Mouse (Mus musculus): ENCODE data around the gene Tspan15. TPM values are rescaled to one million over a fixed set of nuclear protein-coding genes. Genes with fewer than 3 reads are reported as not detected.

The Tspan15 gene
- polyA plus RNA-seq, 1 experiment, result 1.9 TPM

DNA sequence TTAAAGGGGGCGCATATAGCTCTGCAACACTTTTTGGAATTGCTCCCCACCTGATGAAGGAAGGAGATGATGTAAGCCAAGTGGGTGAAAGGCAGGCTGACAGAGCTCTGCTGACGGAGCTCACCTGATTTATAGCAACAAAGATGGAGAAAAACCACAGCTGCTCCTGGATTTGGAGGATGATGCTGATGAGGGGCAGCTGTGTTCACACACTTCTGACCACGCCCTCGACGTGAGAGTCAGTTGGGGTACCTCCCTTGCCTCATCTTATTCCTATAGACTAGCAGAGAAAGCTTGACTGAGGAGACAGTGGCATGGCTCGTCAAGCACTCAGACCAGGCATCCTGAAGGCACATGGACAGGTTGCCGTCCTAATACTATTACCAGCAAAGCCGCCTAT lies 87.2 kb downstream of the Tspan15 start, which contains the start of gene Fam241b:
Fam241b (minus strand) TSS at position 101 of the 400 bp plus-strand sequence.
- no peak within 1 kb of the TSS for H3K4me3 ChIP-seq (ENCODE audit: insufficient read depth, low read length)
- no peaks in the 10 kb centered on the region for H3K4me1 ChIP-seq (ENCODE audit: control insufficient read depth, insufficient read depth, low read length)
- TF ChIP-seq CTCF (IDR thresholded peaks at IDR 0.05; ENCODE audit: borderline replicate concordance, insufficient read depth, low read length), result no peak
- TF ChIP-seq POLR2A (IDR thresholded peaks at IDR 0.05; ENCODE audit: low read depth, low read length), result no peak
- H3K27ac ChIP-seq (ENCODE audit: insufficient read depth, low read length), result no peak within 1 kb of the TSS

DNA sequence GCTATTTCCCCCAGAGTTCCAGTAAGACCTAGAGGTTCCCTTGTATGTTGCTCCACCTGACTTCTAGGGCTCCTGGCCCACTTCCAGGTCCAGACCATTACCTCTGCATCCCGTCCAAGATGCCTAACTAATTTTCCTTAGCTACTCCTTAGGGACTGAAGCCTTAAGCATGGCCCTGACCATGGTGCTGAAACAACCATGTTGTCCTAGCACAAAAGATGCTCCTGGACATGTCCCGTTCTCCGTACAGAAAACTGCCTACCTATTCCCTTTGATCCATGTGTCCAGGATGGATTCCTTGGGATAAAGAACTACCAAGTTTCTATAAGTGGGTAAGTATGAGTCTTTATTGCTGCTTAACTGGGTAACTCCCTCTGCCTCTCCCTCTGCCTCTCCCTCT lies 93.0 kb downstream of the Tspan15 start:
- Histone ChIP-seq H3K27ac (ENCODE audit: insufficient read depth, low read length) (no peak overlapping the region), H3K4me1 (ENCODE audit: control insufficient read depth, insufficient read depth, low read length) (no peaks in the 10 kb centered on the region), H3K4me3 (ENCODE audit: insufficient read depth, low read length) (no peak overlapping the region)
- no peak for TF ChIP-seq POLR2A (IDR thresholded peaks at IDR 0.05; ENCODE audit: low read depth, low read length)
- no peak for TF ChIP-seq CTCF (IDR thresholded peaks at IDR 0.05; ENCODE audit: borderline replicate concordance, insufficient read depth, low read length)

DNA sequence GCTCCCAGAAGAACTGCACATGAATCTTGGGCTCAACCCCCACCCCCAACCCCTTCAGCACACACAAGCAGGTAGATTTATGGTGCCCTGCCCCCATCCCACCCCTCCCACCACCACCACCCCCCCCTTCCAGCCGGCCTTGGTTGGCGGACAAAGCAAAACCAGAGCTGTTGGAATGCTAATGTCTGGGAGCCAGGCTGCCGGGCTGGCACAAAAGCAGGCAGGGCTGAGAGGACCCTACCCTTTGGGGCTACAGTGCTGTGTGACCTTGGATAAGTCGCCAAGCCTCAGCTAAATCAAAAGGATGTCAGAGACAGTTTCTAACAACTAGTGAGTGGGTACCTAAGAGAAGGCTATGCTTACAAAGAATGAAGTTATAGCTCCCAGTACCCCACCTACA lies 93.9 kb downstream of the Tspan15 start:
- TF ChIP-seq POLR2A (IDR thresholded peaks at IDR 0.05; ENCODE audit: low read depth, low read length), result no peak
- no peak for TF ChIP-seq CTCF (IDR thresholded peaks at IDR 0.05; ENCODE audit: borderline replicate concordance, insufficient read depth, low read length)
- Histone ChIP-seq H3K4me1 (ENCODE audit: control insufficient read depth, insufficient read depth, low read length) (no peaks in the 10 kb centered on the region), H3K4me3 (ENCODE audit: insufficient read depth, low read length) (no peak overlapping the region), H3K27ac (ENCODE audit: insufficient read depth, low read length) (no peak overlapping the region)

DNA sequence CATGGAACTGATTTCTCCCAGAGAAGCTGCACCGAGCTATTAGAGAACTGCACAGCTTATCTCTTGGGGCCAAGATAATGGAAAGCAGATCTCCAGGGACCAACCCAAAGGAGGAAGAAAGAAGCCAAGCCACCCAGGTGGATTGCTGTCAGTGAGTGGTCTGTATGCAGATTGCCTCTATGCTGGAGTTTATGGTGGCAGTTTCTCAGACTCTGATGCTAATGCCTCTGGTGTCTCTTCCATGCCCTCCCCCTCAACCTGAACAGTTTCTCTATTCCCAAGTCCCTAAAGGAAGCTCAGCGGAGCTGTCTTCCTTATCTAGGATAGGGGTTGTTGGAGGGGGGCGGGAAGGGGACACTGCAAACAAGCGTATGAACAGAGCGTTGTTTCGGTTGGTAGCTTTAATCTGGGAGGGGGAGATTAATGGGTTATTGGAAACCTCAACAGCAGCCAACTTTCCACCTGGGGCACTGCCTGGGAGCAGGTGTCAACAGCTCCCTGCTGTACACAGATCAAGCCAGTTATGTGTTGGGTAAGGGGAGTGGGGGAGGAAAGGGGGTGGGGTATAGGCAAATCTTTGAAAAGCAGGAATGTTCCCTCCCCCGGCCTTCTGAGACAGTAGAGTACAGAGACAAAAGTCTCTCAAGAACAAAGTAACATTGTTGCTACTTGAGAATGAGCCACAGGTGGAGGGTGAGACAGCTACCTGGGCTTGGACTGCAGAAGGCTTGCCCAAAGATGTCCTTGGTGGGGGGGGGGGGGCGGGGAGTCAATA lies 95.2 kb downstream of the Tspan15 start:
- no peak for TF ChIP-seq POLR2A (IDR thresholded peaks at IDR 0.05; ENCODE audit: low read depth, low read length)
- no peak for TF ChIP-seq CTCF (IDR thresholded peaks at IDR 0.05; ENCODE audit: borderline replicate concordance, insufficient read depth, low read length)
- H3K4me3 ChIP-seq (ENCODE audit: insufficient read depth, low read length), result no peak overlapping the region

More for the DNA sequence above, 95.2 kb downstream of the Tspan15 start:
- H3K27ac ChIP-seq (ENCODE audit: insufficient read depth, low read length), result no peak overlapping the region
- no peaks in the 10 kb centered on the region for H3K4me1 ChIP-seq (ENCODE audit: control insufficient read depth, insufficient read depth, low read length)

Other genes with a start within 250 kb of the Tspan15 start
- gene Neurog3, start 98.2 kb downstream of the Tspan15 start, polyA plus RNA-seq (2011; ENCODE audit: insufficient read length, low read depth, missing spikeins), result not detected in 2 replicates
- 0.81 and 1.3 TPM in 2 replicates for gene Fam241b, start 87.3 kb downstream of the Tspan15 start, polyA plus RNA-seq (2011; ENCODE audit: insufficient read length, low read depth, missing spikeins)
- gene Tacr2, start 21.2 kb upstream of the Tspan15 start, polyA plus RNA-seq (2011; ENCODE audit: insufficient read length, low read depth, missing spikeins), result not detected in 2 replicates
- 45.3 and 56.5 TPM in 2 replicates for gene Hk1, start 148.7 kb upstream of the Tspan15 start, polyA plus RNA-seq (2011; ENCODE audit: insufficient read length, low read depth, missing spikeins)
- gene Hkdc1, start 191.2 kb upstream of the Tspan15 start, polyA plus RNA-seq (2011; ENCODE audit: insufficient read length, low read depth, missing spikeins), result not detected in 2 replicates
- not detected in 2 replicates for gene 4930507D05Rik, start 218.2 kb upstream of the Tspan15 start, polyA plus RNA-seq (2011; ENCODE audit: insufficient read length, low read depth, missing spikeins)
- 19.7 and 22.7 TPM in 2 replicates for gene Supv3l1, start 218.5 kb upstream of the Tspan15 start, polyA plus RNA-seq (2011; ENCODE audit: insufficient read length, low read depth, missing spikeins)

Data from embryonic fibroblast, embryonic 13.5 days (primary cell).